Mouse (Mus musculus): Measurements from ENCODE around the gene Rbl1.
"Not testable (repeated sequence)": the region's sequence is repeated elsewhere in the genome, so short reads cannot be mapped to it uniquely, and the experiment has no call there.

Rbl1 gene

GRCm38 (mm10) chr2:157172984-157173383 is 31.4 kb downstream of the Rbl1 start:
- no peak for DNase-seq (ENCODE audit: low read depth, low spot score)

- no peak for DNase-seq (ENCODE audit: low read depth, low spot score)
These were observed 33.7 kb downstream of the Rbl1 start for GRCm38 (mm10) chr2:157170626-157171025.

DNA sequence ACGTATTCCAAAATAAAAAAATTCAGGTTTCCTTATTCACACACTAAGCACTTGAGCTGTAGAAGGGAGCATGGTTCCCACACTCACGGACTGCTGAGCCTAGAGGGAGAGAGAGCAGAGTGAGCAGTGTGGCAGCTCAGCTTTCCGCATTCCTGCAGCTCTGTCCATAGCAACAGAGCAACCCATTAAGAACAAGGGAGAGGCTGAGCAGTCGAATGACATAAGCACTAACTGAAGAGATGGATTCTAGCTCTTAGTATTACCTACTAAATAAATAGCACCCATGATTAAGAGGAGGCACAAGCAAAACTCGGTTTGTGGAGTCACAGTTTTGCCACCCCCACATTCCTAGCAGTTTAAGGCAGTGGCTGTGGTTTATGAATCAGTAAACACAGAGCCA is 34.2 kb downstream of the Rbl1 start:
- no peak for DNase-seq (ENCODE audit: low read depth, low spot score)

- no peak for DNase-seq (ENCODE audit: low read depth, low spot score)
These were observed 37.8 kb downstream of the Rbl1 start for GRCm38 (mm10) chr2:157166371-157167080.

- not testable (repeated sequence) for DNase-seq (ENCODE audit: low read depth, low spot score)
These were observed 38.8 kb downstream of the Rbl1 start for GRCm38 (mm10) chr2:157165312-157166224.

DNA sequence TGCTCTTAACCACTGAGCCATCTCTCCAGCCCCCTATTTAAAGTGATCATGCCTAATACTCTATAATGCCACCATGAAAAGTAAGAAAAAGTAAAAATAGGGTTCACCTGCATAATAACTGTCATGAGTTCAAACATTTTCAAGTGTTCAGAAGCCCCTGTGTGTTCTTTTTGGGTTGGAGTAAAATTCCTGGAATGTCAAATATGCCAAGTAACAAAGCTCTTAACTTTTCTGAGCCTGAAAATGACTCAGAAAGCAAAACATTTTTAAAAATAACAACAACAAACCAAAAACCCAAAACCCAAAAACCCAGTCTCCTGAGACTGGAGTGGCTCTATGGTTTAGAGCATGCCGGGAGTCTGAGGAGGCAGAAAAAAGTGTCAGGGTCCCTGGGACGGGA is 40.2 kb downstream of the Rbl1 start:
- DNase-seq (ENCODE audit: low read depth, low spot score): no peak

GRCm38 (mm10) chr2:157156079-157156478 is 48.3 kb downstream of the Rbl1 start:
- no peak for DNase-seq (ENCODE audit: low read depth, low spot score)

- no peak for DNase-seq (ENCODE audit: low read depth, low spot score)
These were observed 51.1 kb downstream of the Rbl1 start for GRCm38 (mm10) chr2:157153235-157153634.

DNA sequence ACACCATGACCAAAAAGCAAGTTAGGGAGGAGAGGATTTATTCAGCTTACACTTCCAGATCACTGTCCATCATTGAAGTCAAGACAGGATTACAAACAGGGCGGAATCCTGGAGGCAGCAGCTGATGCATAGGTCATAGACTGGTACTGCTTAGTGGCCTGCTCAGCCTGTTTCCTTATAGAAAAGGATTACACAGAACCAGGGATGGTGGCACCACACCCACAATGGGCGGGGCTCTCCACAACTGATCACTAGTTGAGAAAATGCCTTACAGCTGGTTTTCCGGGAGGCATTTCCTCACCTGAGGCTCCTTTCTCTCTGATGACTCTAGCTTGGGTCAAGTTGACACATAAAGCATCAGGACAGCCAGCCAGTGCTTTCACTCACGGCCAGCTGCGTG is 55.9 kb downstream of the Rbl1 start:
- no peak for DNase-seq (ENCODE audit: low read depth, low spot score)

GRCm38 (mm10) chr2:157147397-157148020 is 56.8 kb downstream of the Rbl1 start:
- DNase-seq (ENCODE audit: low read depth, low spot score): peak; percentile 74

GRCm38 (mm10) chr2:157145173-157145572 is 59.2 kb downstream of the Rbl1 start:
- DNase-seq (ENCODE audit: low read depth, low spot score): no peak

- DNase-seq (ENCODE audit: low read depth, low spot score): no peak
These were observed 60.2 kb downstream of the Rbl1 start for GRCm38 (mm10) chr2:157144132-157144531.

GRCm38 (mm10) chr2:157141962-157142361 is 62.4 kb downstream of the Rbl1 start:
- DNase-seq (ENCODE audit: low read depth, low spot score): no peak

DNA sequence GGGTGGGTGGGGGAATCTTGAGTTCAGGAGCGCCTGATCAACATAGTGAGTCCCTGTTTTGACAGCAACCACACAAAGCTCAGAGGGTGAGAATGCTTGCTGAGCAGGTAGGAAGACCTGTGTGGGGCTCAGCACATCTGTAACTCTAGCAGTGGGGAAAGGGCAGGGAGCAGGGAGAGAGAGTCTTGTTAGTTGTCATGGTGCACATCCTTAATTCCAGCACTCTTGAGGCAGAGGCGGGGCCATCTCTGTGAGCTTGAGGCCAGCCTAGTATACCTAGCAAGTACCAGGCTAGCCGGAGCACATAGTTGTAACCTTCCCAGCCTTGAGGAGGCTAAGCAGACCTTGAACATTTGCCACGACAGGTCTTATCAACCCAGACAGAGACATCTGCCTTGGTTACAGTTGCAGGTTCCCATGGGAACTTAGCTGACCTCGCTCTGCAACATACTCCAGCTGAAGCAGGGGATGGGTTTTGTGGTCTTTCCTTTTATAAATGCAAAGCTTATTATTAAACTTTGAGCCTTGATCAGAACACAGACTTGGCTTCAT is 65.0 kb downstream of the Rbl1 start:
- no peak for DNase-seq (ENCODE audit: low read depth, low spot score)

DNA sequence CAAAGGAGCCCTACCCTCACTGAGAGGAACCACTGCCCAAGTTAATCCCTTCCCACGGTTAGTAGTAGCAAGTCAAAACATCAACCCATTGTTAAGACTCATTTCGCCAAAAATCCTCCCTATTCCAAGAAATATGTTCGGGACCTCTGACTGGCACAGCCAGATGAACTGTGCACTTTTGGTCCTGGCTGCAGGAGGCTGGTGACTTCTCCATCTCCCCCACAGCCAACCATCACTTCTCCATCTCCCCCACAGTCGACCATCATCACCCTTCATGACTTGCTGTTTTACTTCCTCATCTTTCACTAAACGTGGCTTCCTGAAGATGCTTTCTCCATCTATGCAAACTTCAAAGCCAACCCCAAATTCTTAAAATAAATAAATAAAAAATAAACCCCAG is 65.5 kb downstream of the Rbl1 start:
- no peak for DNase-seq (ENCODE audit: low read depth, low spot score)

DNA sequence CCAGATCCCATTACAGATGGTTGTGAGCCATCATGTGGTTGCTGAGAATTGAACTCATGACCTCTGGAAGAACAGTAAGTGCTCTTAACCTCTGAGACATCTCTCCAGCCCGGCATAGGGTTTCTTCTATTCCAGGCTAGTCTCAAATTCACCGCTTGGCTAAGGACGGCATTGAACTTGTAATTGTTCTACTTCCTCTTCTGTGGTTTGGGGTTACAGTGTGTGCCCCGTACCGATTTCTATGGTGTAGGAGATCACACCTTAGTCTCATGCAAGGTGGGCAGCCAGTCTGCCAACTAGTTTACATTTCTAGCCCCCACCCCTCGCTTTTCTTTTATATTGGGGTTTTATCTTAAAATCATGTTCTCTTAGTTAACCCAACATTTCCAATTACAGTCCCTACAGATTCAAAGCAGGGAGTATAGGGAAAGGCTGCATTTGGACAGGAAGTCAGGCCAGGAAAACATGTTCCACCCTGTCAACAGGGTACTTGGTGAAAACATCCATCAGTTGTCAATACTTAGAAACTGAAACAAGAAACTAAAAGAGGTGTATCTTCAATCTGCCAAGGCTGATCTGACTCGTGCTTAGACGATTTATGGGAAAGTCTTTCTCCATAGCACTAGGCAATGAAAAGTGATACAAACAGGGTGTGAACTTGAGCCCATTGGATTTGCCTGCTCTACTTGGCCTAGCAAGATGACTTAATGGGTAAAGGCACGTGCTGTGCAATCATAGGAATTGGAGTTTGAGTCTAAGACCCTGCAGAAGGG is 66.2 kb downstream of the Rbl1 start:
- DNase-seq (ENCODE audit: low read depth, low spot score): peak; percentile 59

DNA sequence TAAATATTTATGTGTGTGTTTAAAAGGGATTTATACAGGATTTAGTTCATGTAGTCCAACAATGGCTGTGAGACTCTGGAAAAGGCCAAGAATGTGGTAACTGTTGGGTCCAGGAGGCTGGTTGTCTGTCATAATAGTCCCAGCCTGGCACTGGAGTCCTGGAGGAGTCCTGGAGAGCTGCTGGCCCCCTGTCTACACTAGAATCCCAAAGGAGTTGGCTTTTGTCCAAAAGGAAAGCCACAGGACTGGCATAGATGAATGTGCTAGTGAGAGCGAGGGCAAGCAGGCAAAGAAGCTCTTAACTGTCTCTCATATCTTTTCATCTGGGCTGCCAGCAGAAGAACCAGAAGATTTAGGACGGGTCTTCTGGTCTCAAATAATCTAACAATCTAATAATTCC is 67.7 kb downstream of the Rbl1 start:
- DNase-seq (ENCODE audit: low read depth, low spot score): no peak

GRCm38 (mm10) chr2:157136176-157136575 is 68.2 kb downstream of the Rbl1 start:
- DNase-seq (ENCODE audit: low read depth, low spot score): no peak

DNA sequence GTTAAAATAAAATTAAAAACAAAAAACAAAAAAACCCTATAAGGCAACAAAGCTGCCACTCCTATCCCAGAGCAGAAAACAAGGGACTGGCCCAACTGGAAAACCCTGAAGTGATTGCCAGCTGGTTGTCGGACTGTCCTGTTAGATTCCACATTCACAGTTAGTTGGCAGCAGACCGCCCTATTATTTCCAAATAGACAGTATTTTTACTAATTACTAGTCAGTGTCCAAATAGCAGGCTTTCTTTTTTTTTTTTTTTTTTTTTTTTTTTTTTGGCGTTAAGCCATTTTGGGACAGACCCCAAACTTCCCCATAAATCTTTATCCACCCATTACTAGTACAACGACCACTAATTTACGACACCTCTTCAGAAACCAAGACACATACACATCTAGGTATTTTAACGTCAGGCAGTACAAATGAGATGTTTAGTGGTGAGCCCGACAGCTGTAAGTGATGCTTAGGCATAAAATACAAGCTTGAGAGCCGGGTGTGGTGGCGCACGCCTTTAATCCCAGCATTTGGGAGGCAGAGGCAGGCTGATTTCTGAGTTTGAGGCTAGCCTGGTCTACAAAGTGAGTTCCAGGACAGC is 68.7 kb downstream of the Rbl1 start:
- no peak for DNase-seq (ENCODE audit: low read depth, low spot score)

DNA sequence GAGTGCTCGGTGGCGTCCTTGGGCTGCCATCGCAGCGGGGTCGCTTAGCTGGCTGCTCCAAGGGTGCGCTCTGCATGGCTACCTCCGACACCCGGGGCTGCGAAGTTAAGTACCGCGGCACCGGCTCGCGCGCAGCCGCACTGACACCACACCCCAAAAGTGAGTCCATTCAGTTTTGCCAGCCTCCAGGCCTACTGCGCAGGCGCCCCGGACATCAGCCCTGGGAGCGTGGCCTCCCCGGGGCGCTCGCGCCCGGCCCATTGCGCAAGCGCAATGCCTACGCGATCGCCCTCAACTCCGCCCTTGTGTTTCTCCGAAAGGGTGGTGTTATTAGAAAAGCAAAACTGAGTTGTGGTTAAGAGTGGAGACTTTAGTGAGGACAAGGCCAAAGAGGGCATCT is 69.3 kb downstream of the Rbl1 start, which contains the start of gene Samhd1:
Samhd1 (minus strand) TSS at position 252 of the 400 bp plus-strand sequence.
- DNase-seq (ENCODE audit: low read depth, low spot score): peak; percentile 97

- peak; percentile 54 for DNase-seq (ENCODE audit: low read depth, low spot score)
These were observed 69.8 kb downstream of the Rbl1 start for GRCm38 (mm10) chr2:157134479-157134931.

Data from CD4-positive, CD25-positive, alpha-beta regulatory T cell, adult 2 months (primary cell).